Mouse (Mus musculus): ENCODE measurements around the gene Zfp750. TPM values are rescaled to one million over a fixed set of nuclear protein-coding genes. Genes with fewer than 3 reads are reported as not detected.

Gene Zfp750
- polyA plus RNA-seq, 1 experiment from 2014 or later: 2.6 TPM

DNA sequence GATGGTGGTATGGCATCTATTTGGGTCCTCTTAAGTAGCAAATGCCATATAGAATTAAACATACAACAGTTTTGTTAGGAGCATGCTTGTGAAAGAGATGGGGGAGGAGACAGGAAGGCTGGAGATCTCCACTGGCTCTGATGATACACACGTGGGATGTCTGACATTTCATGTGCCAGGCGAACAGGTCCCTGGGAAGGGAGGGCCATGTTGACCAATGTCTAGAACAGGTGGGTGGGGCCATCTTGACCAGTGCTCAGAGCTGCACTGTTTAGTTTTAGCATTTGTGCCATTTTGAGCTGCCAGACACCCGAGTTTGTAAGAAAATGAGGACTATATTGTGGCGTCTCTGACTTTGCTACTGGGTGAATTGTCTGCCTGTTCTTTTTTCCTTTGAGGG lies 10.7 kb downstream of the Zfp750 start:
- Histone ChIP-seq H3K9me3 (no peaks in the 10 kb centered on the region), H3K4me1 (no peaks in the 10 kb centered on the region), H3K27me3 (no peaks in the 10 kb centered on the region), H3K9ac (no peak overlapping the region), H3K4me3 (no peak overlapping the region), H3K27ac (no peak overlapping the region), H3K4me2 (replicated peaks) (no peak overlapping the region), H3K36me3 (peaks cover 9% of the 10 kb centered on the region; the same call in 1 of the 2 replicates)
- no peak for ATAC-seq (ENCODE audit: insufficient number of reproducible peaks, insufficient read depth, low FRiP score, low TSS enrichment)
- 80% methylated on average over 4 of the region's 4 CpGs for WGBS

DNA sequence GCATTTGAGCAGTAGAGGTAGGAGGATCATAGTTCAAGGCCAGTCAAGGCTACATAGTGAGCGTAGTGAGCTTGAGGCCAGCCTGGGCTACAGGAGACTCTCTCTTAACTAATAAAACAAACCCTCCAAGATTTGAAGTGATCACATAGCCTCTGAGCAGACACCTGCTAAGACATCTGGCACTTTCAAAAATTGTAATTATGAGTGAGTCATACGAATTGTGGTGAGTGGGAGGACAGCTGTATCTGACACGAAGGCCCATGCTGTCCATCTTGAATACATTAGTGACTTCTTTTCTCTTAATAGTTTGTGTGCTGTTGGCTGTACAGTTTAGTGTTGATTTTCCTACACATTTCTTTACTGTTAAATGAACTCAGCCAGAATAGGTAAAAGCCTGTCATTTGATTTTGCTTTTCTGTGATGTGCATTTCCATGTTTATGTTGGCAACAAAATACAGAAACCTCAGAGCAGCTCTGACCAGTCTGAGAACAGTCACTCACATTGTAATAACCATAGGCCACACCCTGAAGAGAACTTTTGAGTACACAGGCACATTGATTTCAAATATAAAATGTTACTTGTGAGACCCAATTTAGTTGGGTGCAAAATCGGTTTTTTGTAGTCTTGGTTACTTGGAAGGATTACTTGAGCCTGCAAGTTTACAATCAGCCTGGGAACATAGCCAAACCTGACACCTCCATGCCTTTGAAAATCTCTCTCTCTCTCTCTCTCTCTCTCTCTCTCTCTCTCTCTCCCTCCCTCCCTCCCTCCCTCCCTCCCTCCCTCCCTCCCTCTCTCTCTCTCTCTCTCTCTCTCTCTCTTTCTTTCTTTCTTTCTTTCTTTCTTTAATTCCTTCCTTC lies 16.9 kb downstream of the Zfp750 start:
- 72% methylated on average over 4 of the region's 4 CpGs for WGBS

DNA sequence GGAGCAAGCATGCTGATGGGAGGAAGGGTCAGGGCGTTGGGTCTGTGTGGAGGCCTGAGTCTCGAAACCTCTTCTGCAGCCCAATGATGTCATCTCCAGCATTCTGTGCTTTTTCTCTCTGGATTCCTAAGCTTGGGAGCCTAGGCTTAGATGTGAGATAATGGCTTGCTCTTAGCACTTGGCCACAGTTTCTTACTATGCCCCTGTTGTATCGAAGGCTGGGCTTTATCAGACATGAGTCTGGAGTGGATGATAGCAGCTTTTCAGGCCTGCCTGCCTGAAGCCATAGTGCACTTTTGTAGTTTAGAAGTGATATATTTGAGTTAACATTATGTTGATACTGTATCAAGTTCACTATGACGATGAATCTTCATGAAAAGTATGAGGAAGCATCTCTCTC lies 17.6 kb downstream of the Zfp750 start:
- Histone ChIP-seq H3K4me3 (no peak overlapping the region), H3K9ac (no peak overlapping the region), H3K4me2 (replicated peaks) (no peak overlapping the region), H3K27me3 (no peaks in the 10 kb centered on the region), H3K36me3 (peaks cover 40% of the 10 kb centered on the region), H3K27ac (no peak overlapping the region), H3K4me1 (no peaks in the 10 kb centered on the region), H3K9me3 (no peaks in the 10 kb centered on the region)
- ATAC-seq (ENCODE audit: insufficient number of reproducible peaks, insufficient read depth, low FRiP score, low TSS enrichment): no peak
- 90% methylated on average over 4 of the region's 4 CpGs for WGBS

More for the DNA sequence above, 16.9 kb downstream of the Zfp750 start:
- no peaks in the 10 kb centered on the region for H3K27me3 ChIP-seq
- H3K9me3 ChIP-seq: no peaks in the 10 kb centered on the region
- no peak for ATAC-seq (ENCODE audit: insufficient number of reproducible peaks, insufficient read depth, low FRiP score, low TSS enrichment)
- H3K4me2 ChIP-seq (replicated peaks): no peak overlapping the region
- H3K36me3 ChIP-seq: peaks cover 37% of the 10 kb centered on the region
- H3K4me1 ChIP-seq: no peaks in the 10 kb centered on the region
- no peak overlapping the region for H3K9ac ChIP-seq
- H3K4me3 ChIP-seq: no peak overlapping the region
- no peak overlapping the region for H3K27ac ChIP-seq

DNA sequence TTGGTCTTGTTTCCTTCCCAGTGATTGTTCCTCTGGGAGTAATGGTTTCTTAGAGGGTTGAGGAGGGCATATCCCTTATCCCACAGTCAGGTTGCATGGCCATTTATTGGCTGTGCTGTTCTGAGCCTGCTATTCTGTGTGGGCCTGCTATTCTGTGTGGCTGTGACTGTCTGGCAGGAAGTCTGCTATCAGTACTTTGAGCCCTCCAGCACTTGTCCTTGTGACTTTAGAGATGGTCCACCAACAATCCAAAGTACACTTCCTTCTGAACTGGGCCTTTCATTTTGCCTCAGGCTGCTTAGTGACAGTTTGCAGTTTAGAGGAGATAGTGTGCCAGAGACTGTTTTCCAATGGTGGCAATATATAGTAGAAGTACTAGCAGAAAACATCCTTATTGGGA lies 18.5 kb downstream of the Zfp750 start:
- H3K9ac ChIP-seq: no peak overlapping the region
- H3K4me3 ChIP-seq: no peak overlapping the region
- H3K36me3 ChIP-seq: peaks cover 37% of the 10 kb centered on the region
- H3K27ac ChIP-seq: no peak overlapping the region
- H3K4me2 ChIP-seq (replicated peaks): no peak overlapping the region
- ATAC-seq (ENCODE audit: insufficient number of reproducible peaks, insufficient read depth, low FRiP score, low TSS enrichment): no peak
- no peaks in the 10 kb centered on the region for H3K27me3 ChIP-seq
- no peaks in the 10 kb centered on the region for H3K9me3 ChIP-seq
- no peaks in the 10 kb centered on the region for H3K4me1 ChIP-seq

DNA sequence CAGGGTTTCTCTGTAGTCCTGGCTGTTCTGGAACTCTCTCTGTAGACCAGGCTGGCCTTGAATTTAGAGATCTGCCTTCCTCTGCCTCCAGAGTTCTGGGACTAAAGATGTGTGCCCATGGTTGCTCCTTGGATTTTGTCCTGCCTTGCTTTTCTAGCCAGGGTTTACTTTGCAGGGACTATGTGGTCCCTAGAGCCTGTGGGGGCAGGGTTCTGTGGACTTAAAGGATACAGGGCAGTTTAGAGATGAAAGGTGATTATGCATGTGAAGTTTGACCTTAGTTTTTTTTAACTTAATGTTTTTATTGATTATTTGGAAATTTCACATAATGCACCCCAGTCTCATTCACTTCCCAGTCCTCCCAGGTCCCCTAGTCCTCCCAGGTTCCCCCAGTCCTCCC lies 28.5 kb downstream of the Zfp750 start:
- Histone ChIP-seq H3K36me3 (no peaks in the 10 kb centered on the region), H3K9me3 (no peaks in the 10 kb centered on the region), H3K9ac (no peak overlapping the region), H3K27ac (no peak overlapping the region), H3K4me1 (no peaks in the 10 kb centered on the region), H3K4me3 (no peak overlapping the region), H3K27me3 (no peaks in the 10 kb centered on the region), H3K4me2 (replicated peaks) (no peak overlapping the region)
- ATAC-seq (ENCODE audit: insufficient number of reproducible peaks, insufficient read depth, low FRiP score, low TSS enrichment): no peak

DNA sequence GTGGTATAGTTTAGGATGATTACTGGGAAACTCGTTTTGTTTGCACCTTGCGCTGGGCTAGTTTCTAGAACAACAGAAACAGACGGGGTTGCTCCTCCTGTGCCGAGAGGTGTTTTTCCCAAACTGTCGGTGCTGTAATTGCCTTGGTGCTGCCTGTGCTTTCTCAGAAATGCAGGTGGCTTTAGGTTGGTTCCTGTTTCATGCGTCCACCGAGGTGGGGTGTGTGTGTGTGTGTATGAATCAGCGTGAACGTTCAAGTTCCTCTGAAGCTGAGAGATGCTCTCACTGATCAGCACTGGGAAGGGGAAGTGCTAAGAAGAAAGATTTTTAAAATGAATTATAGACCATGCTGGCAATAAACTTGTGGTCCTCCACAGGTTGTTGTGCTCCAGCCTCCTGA lies 33.3 kb downstream of the Zfp750 start:
- Histone ChIP-seq H3K4me3 (no peak overlapping the region), H3K27me3 (no peaks in the 10 kb centered on the region), H3K27ac (no peak overlapping the region), H3K4me1 (no peaks in the 10 kb centered on the region), H3K36me3 (no peaks in the 10 kb centered on the region), H3K9ac (no peak overlapping the region), H3K9me3 (no peaks in the 10 kb centered on the region), H3K4me2 (replicated peaks) (no peak overlapping the region)
- 87% methylated on average over 9 of the region's 9 CpGs for WGBS
- ATAC-seq (ENCODE audit: insufficient number of reproducible peaks, insufficient read depth, low FRiP score, low TSS enrichment): no peak

DNA sequence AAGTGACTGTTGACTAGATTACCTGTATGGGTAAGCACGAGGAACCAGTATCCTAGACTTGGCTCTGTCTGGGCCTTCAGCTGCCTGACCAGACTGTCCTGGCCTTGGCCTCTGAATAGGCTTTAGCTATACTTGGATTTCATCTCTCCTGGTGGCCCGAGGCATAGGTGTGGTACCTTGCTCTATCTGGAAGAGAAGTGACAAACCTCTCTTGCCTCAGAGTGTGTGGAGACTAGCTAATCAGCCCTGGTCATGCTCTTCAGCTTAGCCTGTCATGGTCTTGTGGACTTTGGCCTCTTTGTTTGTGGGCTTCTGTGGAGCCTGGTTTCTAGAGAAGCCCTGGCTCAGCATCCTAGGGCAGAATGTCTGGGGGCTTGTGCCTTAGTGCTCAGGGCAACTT lies 38.0 kb downstream of the Zfp750 start:
- no peaks in the 10 kb centered on the region for H3K9me3 ChIP-seq
- 93% methylated on average over 2 of the region's 2 CpGs for WGBS
- no peak overlapping the region for H3K4me2 ChIP-seq (replicated peaks)
- peaks cover 8% of the 10 kb centered on the region for H3K36me3 ChIP-seq
- no peak overlapping the region for H3K9ac ChIP-seq
- no peaks in the 10 kb centered on the region for H3K27me3 ChIP-seq
- no peaks in the 10 kb centered on the region for H3K4me1 ChIP-seq
- no peak overlapping the region for H3K27ac ChIP-seq
- no peak overlapping the region for H3K4me3 ChIP-seq
- 0 out of 2 replicates have a peak, but pooled peaks have one; percentile 22 for ATAC-seq (ENCODE audit: insufficient number of reproducible peaks, insufficient read depth, low FRiP score, low TSS enrichment)

DNA sequence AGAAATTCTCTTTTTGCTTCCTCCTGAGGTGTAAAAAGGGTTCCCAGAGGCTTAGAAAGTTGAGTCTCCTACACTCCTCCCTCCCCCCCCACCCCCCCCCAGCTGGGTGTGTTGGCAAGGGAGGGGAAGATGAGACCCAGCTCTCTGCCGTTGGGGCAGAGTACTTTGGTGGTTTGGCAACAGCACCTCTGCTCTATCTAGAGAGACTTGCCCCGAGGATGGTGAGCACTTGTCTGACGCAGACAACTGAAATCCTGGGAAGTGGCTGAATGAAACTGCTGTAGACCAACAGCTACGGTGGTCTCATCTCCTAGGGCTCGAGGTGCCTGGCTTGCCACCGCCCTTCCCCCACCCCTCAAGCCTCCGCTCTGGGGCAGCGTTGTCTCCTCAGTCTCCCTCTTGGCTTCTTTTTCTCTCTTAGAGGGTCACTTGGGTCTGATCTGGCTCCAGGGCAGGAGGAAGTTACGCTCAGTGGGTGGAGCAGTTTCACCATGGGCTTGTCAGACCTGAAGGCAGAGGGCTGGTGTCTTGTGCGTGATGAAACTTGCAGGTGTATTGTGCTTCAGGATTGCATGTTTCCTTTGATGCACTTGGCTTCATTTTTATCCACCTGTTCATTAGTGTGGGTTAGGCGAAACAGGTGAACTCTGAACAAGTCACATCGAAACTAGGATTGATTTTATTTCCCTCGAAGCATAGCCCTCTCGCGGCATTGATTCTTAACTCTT lies 39.5 kb downstream of the Zfp750 start:
- no peak for ATAC-seq (ENCODE audit: insufficient number of reproducible peaks, insufficient read depth, low FRiP score, low TSS enrichment)
- no peaks in the 10 kb centered on the region for H3K9me3 ChIP-seq
- H3K27me3 ChIP-seq: no peaks in the 10 kb centered on the region
- WGBS: 84% methylated on average over 15 of the region's 15 CpGs
- no peak overlapping the region for H3K9ac ChIP-seq
- no peaks in the 10 kb centered on the region for H3K4me1 ChIP-seq
- no peak overlapping the region for H3K27ac ChIP-seq
- H3K36me3 ChIP-seq: peaks cover 8% of the 10 kb centered on the region
- H3K4me3 ChIP-seq: no peak overlapping the region
- H3K4me2 ChIP-seq (replicated peaks): no peak overlapping the region

DNA sequence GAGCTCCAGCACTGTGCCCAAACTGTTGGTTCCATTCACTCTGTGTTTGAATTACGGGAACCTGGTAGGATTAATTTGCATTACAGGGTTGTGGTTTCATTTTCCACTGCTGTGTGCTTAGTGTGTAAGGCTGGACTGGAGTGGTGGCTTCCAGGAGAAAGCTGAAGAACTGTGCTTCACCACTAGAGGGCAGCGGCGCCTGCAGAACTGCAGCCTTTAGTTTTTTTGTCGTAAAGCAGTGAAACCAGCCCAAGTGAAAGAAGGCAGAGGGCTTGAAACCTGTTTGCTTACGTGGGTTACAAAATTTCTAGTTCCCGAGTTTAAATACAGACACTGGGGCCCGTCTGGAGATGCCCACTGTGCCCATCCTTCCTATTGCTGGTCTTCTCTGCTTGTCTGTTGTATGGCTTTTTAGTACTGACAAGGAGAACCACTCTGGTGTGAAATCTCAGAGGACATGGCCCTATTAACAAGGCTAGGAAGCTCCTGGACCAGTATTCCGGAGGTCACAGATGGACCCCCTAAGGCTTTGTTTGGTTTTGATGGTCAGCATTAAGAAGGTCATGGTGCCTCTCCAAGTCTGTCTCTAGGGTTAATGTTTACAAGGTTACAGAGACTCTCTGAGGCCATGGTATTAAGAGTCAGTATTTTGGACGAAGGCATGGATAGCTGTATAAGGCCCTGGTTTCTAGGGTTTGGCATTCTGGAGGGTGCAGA lies 43.3 kb downstream of the Zfp750 start:
- ATAC-seq (ENCODE audit: insufficient number of reproducible peaks, insufficient read depth, low FRiP score, low TSS enrichment): no peak
- peaks cover 9% of the 10 kb centered on the region for H3K36me3 ChIP-seq
- no peaks in the 10 kb centered on the region for H3K4me1 ChIP-seq
- H3K9me3 ChIP-seq: no peaks in the 10 kb centered on the region
- no peak overlapping the region for H3K9ac ChIP-seq
- no peak overlapping the region for H3K4me2 ChIP-seq (replicated peaks)
- 33% methylated on average over 9 of the region's 9 CpGs for WGBS
- no peak overlapping the region for H3K4me3 ChIP-seq
- H3K27ac ChIP-seq: no peak overlapping the region
- no peaks in the 10 kb centered on the region for H3K27me3 ChIP-seq

DNA sequence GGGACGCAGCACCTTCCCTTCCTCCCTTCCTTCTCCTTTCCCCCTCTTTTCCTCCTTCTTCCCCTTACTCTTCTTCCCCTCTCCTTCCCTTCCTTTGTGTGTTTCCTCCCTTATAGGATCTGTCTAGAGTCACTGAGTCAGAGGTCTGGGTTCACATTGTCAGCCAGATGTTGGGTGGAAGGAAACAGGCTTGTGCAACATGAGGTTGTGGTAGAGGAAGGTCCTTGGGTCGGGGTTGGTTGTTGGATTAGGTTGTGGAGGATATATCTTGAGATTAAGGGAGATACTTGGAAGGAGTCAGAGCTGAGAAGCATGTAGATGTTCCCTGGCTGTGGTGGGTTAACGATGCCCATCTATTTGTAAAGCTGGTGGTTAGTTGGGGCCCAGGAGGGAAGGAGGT lies 44.3 kb downstream of the Zfp750 start:
- no peak overlapping the region for H3K4me2 ChIP-seq (replicated peaks)
- H3K27ac ChIP-seq: no peak overlapping the region
- 84% methylated on average over 3 of the region's 3 CpGs for WGBS
- no peak overlapping the region for H3K4me3 ChIP-seq
- H3K27me3 ChIP-seq: no peaks in the 10 kb centered on the region
- no peaks in the 10 kb centered on the region for H3K4me1 ChIP-seq
- H3K36me3 ChIP-seq: peaks cover 12% of the 10 kb centered on the region
- ATAC-seq (ENCODE audit: insufficient number of reproducible peaks, insufficient read depth, low FRiP score, low TSS enrichment): no peak
- H3K9me3 ChIP-seq: no peaks in the 10 kb centered on the region
- H3K9ac ChIP-seq: no peak overlapping the region

DNA sequence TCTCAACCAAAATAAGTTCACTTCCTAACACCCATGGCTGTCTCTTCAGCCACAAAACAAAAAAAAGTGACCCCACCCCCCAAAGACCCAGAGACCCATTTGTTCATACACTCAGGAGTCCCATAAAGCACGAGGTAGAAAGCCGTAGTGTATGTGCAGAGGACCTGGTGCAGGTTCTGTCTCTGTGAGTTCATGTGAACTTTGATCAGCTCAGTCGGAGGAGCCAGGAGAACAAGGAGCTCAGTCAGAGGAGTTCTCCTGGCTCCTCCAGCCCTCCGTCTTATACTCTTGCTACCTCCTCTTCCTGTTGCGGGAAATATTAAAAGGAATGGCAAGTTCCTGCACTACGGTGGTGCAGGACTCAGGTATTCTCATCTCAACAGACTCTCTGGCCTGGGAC lies 51.7 kb downstream of the Zfp750 start:
- Histone ChIP-seq H3K36me3 (peaks cover 24% of the 10 kb centered on the region), H3K27ac (no peak overlapping the region), H3K4me1 (no peaks in the 10 kb centered on the region), H3K27me3 (no peaks in the 10 kb centered on the region), H3K4me2 (replicated peaks) (no peak overlapping the region), H3K4me3 (no peak overlapping the region), H3K9ac (no peak overlapping the region), H3K9me3 (no peaks in the 10 kb centered on the region)
- WGBS: 92% methylated on average over 6 of the region's 6 CpGs
- ATAC-seq (ENCODE audit: insufficient number of reproducible peaks, insufficient read depth, low FRiP score, low TSS enrichment): no peak
